Mouse (Mus musculus): ENCODE measurements around the gene Nfatc4.

Gene Nfatc4

DNA sequence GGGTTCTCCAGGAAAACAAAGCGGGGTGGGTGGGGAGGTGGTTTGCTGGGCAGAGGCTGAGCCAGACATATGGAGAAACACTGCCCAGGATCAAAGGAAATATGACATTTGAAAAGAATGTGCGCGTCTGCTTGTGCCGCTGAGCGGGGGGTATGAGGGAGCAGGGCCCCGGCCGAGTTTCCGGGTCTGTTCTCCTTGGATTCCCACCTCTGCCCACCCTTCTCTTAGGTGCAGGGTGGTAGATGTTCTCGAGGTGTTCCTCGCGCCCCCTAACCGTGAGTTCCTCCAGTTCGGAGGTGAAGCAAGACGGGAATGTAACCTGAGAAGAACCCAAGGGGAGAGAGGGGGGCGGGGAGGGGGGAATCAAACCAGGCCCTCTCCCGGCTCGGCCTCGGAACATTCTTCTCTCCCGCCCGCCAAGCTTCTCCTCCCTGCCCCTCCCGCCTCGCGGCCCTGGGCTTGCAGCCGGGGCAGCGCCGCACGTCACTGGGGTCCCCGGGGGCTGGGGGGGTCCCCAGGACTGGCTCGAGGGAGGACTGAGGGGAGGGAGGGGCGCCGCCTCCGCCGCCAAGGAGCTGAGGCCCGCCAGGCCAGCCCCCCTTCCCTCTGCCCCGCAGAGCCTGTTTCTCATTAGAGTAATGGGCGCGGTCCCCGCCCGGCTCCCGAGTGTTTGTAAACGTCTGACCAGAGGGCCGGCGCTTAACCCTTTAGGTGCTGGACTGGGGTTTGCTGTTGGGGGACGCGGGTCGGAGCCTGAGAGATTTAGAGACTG lies at the start of gene Nfatc4:
Gene Nfatc4, plus strand, starts transcription at position 154 of the 772 bp plus-strand sequence.
- DNase-seq (ENCODE audit: low read depth, low spot score), result no peak

GRCm38 (mm10) chr14:55776711-55777110 lies 46.2 kb upstream of the Nfatc4 start:
- no peak for DNase-seq (ENCODE audit: low read depth, low spot score)

GRCm38 (mm10) chr14:55777176-55777575 lies 45.8 kb upstream of the Nfatc4 start:
- no peak for DNase-seq (ENCODE audit: low read depth, low spot score)

DNA sequence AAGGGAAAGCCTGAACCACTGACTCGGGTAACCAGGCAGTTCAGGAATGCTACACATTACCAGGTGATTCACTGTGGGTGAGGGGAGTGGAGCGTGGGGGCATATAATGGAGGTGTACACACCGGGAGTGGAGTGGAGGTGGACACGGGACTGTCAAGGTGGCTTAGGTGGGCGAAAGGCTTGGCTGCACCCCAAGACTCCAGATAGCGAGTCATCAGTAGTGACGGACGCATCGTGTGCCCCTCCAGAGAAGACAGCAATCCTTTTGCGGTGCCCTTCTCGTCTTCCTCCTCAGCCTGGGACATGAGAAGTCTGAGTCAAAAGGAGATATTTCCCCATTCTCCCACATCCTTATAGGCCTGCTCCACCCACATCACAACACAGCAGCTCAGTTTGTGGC lies 45.1 kb upstream of the Nfatc4 start:
- no peak for DNase-seq (ENCODE audit: low read depth, low spot score)

DNA sequence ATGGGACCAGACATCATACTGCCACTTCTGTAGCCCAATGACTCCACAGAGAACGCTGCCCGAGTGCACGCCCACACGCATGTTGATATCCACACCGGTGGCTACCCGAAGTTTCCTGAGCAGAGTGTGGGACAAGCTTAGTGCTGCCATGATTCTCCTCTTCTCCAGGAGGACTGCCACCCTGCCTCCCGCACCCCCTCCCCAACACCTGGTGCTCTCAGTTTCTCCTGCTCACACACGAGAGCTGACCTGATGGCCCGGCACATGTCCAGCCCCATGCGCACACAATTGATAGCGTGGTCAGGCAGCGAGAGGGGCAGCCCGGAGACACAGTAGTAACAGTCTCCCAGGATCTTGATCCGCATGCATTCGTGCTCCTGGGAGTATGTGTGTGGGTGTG lies 44.3 kb upstream of the Nfatc4 start:
- DNase-seq (ENCODE audit: low read depth, low spot score), result no peak

DNA sequence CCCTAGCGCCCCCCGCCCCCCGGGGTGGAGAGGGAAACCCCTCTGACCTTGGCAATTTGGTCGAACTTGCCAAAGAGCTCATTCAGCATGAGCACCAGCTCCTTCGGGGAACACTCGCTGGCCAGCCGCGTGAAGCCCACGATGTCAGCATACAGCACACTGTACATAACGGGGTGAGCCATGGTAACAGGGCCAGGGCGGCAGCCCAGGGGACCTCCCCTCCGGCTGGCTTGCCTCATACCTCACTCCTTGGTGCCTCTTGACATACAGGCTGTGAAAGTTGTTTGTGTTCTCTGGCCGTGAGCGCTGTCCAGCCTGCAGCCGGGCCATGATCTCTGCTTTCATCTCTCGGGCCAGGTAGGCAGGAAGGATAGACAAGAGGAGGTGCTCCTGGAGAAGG lies 43.3 kb upstream of the Nfatc4 start:
- DNase-seq (ENCODE audit: low read depth, low spot score), result no peak

DNA sequence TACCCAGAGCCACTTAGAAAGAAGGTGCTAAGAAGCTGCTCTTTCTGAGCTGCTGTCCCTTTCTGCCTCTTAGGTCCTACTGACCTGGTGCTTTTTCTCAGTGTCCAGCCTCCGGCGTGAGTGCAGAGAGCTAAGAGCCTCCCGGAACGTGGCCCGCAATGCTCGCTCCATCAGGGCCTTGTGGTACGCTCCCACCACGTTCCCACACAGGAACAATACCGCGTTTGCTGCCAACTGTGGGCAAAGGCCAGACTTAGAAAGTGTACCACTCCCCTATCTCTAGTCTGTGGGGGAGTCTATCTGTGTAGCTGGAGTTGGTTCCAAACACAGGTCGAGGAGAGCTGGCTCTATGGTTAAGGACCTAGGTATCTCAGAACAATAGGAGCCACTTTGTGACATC lies 42.2 kb upstream of the Nfatc4 start:
- DNase-seq (ENCODE audit: low read depth, low spot score), result no peak

DNA sequence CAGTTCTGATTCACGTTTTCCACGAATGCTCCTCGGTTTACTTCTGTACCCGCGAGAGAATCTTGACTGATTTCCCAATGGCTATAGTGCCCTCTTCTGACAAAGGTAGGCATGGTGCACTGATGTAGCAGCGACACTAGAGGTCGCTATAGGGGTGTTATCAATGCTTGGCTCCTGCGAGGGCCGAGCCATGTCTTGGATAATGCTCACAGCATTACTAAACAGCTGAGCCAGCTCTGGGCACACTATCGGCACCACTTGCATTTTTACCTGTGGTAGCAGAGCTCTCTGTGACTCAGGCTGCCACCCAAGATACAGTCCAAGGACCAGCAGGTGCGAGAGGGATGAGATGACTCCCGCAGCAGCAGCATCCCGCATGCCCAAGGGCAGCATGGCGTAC lies 41.6 kb upstream of the Nfatc4 start:
- peak; percentile 50 for DNase-seq (ENCODE audit: low read depth, low spot score)

DNA sequence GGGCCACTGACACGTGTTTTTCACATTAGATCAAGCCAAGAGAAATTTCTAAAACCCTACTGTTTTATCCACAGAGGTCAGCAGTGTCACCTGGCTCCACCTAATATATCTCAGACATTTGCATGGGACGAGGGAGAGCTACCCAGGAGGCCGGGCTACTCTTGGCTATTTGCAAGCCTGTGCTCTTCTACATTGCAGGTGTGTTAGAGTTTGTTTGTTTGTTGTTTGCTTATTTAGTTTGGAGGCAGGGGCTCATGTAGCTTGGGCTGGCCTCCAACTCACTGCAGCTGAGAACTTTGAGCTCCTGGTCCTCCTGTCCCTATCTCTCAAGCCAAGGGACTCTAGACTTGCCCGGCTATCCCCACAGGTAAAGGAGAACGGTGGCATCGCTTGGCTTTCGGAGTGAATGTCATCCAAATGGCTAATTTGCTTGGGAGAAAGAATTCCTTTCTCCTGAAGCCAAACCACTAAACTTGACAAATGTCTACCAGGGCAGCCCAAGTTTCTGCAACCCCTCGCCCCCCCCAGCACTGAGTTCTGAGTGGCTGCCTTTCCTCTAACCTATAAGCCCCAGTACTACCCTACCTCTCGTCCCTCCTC lies 40.5 kb upstream of the Nfatc4 start:
- no peak for DNase-seq (ENCODE audit: low read depth, low spot score)

DNA sequence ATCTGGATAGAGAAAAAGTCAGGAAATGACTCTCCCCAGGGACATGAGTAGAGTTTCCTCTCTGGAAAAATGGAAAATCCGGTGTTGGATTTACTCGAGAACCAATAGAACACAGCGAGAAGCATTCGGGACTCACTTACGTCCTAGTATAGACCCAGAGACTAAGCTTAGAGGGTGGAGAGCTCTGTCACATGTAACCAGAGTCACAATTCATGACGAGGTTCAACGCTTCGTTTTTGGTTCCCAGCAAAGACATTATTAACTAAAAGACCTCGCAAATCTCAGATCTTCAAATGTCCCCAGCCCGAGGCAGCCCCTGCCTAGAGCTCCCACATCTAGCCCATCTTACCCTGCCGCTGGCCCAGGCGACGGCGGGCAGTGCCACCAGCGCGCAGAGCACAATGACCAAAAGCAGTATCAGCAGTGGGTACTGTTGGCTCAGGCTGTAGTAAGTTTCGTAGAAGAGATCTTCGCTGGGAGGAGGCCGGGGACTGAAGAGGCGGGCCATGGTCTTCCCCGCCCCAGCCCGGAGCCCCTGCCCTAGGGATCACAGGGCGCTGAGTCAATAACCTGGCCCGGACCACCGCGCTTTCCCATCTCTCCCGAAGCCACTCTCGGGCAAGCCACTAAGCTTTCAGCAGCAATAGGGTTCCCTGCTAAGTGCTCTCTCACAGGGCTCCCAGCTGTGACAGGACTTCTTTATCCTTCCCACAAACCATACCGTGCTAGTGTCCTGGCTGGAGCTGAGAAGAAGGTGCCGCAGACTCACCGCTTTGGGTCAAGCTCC lies 39.6 kb upstream of the Nfatc4 start:
- DNase-seq (ENCODE audit: low read depth, low spot score), result no peak

DNA sequence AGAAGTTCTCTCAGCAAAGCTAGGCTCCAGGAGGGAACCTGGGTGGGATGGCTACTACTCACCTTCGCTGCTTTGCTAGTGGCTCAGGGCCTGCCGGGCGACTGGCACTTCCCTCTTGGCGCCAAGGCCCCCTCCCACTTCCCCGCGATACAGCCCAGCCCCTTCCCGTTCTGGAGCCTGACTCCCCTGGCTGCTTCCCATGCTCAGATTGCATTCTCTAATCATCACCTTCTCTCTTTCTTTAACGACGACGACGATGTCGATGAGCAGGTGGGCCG lies 39.0 kb upstream of the Nfatc4 start, which contains the start of gene Adcy4:
Gene Adcy4, minus strand, starts transcription at position 138 of the 278 bp plus-strand sequence.
- no peak for DNase-seq (ENCODE audit: low read depth, low spot score)

- DNase-seq (ENCODE audit: low read depth, low spot score), result no peak
These were observed 37.7 kb upstream of the Nfatc4 start for GRCm38 (mm10) chr14:55785195-55785594.

- DNase-seq (ENCODE audit: low read depth, low spot score), result no peak
These were observed 35.2 kb upstream of the Nfatc4 start for GRCm38 (mm10) chr14:55787731-55788130.

DNA sequence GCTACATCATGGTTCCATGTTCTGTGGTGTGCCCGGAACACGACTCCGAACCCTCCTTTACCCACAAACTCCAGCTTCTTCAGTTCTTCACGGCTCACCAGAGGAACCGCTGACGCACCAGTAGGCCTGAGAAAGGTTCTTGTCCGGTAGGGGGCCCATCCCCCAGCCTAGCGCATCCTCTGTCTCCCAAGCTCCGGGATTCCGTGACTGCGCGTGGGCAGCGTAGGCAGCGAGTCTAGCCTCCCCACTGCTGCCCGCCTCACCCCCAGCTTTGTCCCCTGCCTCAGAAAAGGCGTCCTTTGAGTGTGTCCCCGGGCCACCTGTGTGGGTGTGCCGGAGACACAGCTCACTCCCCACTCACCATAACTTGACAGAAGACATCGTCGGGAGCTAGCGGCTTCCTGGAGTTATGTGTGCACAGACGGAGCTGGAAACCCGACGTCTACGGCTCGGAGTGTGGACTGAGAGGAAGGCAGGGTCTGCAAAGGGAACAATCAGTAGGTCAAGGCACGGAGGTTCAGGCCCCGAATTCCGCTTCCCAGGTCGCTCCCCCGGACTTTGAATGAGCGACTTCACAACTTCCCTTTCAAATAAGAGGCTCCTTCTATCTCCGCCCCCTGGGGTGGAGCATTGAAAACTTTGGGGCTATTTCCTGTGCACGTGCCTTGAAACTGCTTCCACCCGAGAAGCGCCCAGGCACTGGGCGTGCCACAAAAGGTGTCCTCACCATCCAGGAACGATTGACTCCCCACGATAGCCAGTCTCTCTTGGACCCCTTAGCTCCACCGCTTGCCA lies 34.5 kb upstream of the Nfatc4 start, which contains the start of gene Ripk3:
Gene Ripk3, minus strand, starts transcription at position 610 of the 795 bp plus-strand sequence.
- no peak for DNase-seq (ENCODE audit: low read depth, low spot score)

- DNase-seq (ENCODE audit: low read depth, low spot score), result no peak
These were observed 29.5 kb upstream of the Nfatc4 start for GRCm38 (mm10) chr14:55793461-55793860.

- DNase-seq (ENCODE audit: low read depth, low spot score), result no peak
These were observed 29.0 kb upstream of the Nfatc4 start for GRCm38 (mm10) chr14:55793946-55794345.

DNA sequence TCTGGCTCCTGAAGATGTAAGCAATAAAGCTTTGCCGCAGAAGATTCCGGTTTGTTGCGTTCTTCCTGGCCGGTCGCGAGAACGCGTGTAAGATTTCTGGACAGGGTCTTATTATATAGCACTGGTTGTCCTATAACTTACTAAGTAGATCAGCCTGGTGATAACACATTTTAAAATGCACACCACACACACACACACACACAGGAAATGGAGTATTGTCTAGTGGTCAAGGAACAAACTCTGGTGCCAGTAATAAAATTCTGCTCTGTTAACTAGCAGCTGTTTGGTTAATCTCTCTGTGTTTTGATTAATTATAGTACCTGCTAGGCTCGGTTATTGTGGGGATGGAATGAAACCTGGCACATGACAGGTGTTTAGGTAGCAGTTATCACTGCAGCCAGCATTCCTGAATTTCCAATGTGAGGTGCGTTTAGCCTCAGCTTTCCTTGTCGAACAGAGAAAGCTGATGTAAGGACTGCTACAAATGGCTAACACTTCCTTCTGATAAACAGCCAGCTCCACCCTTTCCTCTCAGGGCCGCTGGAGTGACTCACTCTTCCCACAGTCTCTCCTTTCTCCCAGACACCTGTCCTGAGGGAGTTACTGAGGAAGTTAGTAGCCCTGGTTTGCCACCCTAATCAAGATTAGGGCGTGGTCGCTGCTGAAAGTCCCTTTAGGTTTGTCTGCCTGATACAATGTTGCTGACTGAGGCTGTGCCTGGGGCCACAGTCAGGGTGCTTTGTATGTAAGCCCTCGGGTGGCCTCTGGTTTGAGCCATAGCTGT lies 27.4 kb upstream of the Nfatc4 start:
- DNase-seq (ENCODE audit: low read depth, low spot score), result no peak

GRCm38 (mm10) chr14:55814885-55815284 lies 8.1 kb upstream of the Nfatc4 start:
- DNase-seq (ENCODE audit: low read depth, low spot score), result peak; percentile 21

- no peak for DNase-seq (ENCODE audit: low read depth, low spot score)
These were observed 7.6 kb upstream of the Nfatc4 start for GRCm38 (mm10) chr14:55815310-55815751.

DNA sequence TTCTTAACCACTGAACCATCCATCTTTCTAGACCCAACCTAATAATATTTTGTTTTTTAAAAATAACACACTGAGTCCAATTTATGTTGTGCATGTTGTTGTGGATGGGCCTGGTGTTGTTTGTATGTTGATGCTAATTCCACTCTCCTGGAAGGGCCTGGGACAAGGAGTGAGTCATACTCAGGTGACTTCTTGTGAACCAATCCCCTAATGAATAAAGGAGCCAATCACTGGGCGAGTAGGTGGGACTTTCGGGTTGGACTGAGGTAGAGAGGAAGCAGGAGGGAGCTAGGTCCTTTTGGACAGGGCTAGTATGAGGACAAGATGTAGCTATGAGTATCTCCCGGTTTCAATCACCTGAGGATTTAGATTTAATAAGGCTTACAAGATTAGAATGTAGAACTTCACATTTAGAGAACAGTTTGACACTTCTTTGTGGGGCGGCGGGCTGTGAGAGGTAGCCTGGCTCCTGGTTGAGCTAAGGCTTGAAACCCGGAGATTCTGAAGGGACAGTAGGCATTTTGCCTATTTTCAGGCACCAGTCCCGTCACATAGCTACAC lies 3.0 kb upstream of the Nfatc4 start:
- DNase-seq (ENCODE audit: low read depth, low spot score), result no peak

DNA sequence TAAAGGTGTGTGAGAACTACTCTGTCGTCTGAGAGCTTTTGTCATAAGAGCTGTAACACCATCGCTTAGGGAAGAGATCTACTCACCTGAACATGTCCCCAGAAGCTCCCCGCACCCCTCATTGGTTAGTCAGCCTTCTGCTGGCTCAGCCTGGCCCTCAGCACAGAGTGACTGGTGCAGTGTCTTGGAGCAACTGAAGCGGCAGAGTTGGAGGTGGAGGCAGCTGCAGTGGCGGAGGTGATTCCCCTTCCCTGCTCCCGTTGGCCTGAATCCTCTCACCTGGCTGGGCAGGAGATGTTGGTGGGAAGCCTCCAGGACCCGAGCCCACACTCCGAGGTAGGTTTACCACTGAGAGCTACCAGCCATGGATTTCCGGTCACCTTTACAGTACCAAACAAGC lies 2.4 kb upstream of the Nfatc4 start:
- no peak for DNase-seq (ENCODE audit: low read depth, low spot score)

Data from telencephalon, adult 2 months (tissue).